Mouse (Mus musculus) cerebellum, adult 8-10 months (tissue): ENCODE results near the gene Arhgap20.

Experiments used
- DNase-seq: peaks from one replicate; pipeline ENCODE4 v3.0.0; 2022

The Arhgap20 gene

DNA sequence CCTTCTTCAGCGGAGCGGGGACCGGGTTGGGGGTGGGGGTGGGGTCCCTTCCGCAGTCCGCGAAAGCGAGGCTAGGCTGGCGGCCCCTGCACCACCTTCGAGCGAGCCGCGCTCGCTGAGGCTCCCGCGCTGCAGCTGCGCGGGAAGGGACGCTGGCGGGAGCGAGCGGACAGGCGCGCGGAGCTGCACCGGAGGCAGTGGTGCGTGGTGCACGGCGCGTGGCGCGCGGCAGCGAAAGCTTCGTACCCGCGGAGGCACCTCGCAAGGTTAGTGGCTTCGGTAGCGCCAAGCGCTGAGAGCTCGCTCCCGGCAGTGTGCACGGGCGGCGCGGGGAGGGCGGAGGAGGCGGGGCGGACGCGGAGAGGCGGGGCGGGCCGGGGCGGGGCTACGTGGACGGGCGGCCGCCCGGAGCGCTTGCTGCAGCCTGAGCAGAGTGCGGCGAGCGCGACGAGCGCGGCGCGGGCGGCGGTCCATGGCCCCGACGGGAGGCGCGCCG lies at the start of gene Arhgap20:
Gene Arhgap20 (plus strand): TSS at position 417 of the 496 bp plus-strand sequence.
- DNase-seq = peak; percentile 83

DNA sequence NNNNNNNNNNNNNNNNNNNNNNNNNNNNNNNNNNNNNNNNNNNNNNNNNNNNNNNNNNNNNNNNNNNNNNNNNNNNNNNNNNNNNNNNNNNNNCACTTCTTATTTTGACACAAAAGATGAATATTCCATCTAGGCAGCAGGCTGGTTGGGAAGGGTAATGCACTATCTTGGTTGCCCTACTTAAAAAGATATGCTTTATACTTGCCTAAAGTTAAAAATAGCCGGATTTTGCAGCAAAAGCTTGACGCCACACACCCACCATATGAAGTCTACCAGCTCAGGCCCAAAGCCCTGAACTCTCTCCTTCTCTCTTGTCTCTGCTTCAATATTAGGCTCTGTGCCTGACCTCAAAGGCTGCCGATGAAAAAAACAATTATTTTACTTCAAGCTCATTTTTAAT lies 46.3 kb upstream of the Arhgap20 start:
- no peak for DNase-seq

DNA sequence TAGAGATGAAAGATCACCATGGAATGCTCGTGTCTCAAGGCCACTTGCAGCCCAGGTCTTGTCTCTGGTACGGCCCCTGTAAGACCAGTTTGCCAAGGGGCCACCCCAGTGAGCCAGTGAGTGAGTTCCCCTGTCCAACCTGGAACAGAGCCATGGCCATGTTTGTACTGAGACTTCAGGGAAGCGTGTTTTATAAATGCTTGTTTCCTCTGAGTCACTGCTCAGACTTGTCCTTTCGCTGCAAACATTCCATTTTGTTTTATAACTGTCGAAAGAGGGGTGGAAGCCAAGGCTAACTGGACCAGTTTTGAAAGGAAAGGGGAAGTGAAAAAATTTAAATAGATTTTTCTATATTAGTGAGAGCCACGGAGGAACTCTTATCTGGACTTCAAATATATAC lies 37.2 kb upstream of the Arhgap20 start:
- no peak for DNase-seq

DNA sequence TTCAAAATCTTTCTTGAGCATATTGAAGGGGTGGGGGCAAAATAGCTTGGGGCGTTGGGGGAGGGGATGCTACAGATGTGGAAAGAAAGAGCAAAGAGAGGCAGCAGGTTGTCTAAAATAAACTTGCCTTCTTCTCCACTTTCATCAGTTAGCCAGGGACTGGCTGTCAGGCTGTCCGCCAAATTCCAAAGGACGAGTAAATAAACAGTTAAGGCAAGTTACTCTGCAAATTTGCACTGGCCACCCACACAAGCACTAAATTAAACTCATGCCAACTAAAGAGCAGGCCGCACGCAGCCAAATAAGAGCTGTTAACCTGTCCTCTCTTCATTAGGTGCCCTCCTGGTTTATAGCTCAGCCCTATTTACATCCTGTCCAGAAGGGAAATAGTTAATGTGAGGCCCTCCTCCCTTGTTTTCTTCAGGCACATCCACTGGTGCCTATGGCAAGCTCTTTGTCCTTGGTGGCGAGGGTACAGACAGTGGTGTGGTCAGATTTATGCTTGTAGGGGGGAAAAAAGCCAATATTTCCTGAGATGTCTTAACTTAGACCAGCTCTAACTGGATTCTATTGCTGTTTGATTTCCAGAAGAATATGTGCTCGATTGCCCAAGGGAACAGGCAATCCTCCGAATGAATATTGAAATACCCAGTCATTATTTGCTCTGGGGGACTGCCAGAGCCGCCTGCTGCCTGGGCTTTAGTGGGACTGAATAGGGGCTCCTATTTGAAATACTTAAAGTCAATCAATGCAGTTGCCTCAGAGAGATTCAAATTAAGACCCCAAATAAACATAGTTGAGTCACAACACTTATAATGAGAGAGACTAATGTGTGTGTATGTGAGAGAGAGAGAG lies 29.7 kb upstream of the Arhgap20 start:
- no peak for DNase-seq

DNA sequence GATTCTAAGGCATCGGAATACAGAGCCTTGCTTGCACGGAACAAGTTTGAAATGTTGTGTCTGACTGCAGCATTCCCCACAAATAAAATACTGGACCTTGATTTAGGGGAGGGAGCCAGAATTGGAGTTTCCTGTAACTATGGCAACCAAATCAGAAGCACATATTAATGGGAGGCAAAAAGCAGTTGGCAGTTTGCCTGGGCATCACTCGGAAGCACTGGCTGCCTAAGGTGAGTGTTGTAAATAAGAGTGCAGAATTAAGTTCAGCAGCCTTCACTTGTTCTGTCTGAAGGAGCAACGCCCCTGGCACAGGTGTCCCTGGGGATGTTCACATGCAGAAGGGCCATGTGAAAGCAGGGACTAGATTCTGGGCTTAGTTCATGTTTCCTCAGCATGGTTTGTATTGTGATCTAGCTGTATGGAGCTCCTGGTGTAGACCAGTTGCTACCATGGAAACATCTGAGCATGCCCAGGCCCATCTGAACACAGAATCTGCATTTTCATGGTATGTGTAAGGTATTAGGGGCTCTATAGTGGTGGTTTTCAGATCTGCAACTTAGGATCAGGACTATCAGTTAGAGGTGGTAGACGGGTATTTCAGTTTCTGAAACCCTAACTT lies 28.3 kb upstream of the Arhgap20 start:
- no peak for DNase-seq

DNA sequence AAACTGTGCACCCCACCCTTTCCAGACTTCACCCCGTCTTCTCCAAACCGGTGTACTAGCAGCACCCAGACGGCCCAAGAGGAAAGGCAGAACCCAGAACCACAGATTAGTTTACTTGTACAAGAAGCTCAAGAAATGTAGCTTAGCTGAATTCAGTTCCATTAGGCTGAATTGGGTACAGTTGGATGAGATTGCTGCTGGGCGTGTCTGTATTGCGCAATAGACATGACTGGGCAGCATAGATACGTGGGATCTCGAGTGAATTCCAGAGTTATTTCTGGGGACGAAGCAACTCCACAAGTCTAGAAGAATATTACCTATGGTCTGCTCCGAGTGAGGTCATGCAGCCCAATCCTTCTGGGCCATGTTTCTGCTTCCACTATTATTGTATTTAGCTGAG lies 26.8 kb upstream of the Arhgap20 start:
- no peak for DNase-seq

DNA sequence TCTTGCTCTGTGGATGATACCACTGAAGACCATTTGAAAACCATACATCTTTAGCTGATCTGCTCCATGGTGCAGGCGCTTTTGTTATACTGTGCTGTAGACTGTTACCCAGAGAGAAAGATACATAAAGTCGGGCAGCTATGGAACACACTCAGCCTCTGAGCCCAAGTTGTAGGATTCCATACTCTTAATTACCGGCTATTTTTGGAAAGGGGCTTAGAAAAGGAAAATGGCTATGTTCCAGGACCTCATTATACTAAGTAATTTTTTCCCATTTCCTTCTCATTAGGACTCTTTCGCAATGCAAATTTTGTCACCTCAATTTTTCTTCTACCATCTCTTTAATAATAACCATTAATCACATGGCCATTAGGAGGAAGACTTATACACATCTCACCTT lies 25.3 kb upstream of the Arhgap20 start:
- DNase-seq = no peak

DNA sequence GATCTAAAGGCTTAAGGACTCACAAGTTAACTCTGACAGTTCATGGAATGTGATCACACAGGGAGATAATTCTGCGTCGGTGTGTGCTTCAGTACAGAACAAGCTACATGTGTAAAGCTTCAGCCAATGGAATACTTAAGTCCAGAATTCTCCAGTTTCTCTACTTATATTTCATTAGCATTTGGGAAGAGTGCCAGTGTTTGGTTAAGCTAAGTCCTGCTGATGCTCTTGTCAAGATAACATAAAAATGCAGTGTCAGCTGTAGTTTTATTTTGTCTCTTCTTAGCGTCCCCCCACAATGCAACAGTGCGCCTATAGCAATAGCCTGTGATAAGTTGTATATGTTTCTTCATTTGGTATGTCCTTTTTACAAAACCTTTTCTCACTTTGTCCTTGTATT lies 15.0 kb upstream of the Arhgap20 start:
- DNase-seq = no peak

DNA sequence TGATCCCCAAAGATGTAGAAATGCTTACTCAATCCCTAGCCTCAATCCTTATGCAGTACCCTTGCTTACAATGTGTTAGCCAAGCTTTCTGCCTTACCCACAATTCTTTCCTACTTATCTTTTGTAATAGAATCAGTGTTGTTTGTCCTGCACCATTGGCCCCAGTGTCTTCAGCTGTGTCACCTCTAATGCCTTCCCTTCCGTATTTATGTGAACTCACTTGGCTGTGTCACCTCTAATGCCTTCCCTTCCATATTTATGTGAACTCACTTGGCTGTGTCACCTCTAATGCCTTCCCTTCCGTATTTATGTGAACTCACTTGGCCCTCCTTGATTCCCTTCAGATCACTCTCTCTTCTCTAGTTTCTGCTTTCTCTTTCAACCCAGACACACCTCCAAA lies 4.1 kb upstream of the Arhgap20 start:
- no peak for DNase-seq

DNA sequence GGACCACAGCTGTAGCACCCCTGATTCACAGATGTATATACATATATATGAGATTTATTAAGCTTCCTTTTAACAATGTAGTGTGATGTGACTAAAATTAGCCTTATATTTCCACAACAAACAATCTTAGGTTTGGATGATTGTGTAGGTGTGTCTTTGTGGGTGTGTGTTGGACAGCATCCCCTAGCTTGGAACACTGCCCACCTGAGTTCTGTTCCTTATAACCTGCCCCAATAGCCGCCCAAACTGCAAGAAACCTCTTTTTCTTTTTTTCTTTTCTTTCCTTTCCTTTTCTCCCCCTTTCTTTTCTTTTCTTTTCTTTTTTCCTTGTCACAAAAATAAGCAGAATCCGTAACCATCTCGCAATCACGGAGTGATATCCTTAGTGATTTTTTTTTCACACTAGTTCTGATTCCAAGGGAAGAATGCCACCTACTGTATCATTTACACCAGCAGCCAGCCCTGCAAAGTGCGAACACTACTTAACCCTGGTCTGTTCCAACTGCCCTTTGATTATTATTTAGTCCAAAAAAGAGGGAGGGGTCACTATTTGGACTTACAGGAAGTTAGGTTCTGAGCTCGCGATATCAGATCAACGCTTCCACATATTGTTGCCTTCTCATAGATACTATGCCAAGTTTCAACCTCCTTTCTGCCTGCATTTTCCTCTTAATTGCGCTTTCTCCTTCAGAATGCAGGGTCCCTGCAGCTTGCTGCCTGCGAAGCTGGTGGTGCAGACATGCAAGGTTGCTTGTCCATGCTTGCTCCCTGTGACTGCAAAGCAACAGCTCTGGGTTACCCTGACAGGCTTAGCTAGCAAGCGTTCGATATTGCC lies 879 bp upstream of the Arhgap20 start:
- no peak for DNase-seq

DNA sequence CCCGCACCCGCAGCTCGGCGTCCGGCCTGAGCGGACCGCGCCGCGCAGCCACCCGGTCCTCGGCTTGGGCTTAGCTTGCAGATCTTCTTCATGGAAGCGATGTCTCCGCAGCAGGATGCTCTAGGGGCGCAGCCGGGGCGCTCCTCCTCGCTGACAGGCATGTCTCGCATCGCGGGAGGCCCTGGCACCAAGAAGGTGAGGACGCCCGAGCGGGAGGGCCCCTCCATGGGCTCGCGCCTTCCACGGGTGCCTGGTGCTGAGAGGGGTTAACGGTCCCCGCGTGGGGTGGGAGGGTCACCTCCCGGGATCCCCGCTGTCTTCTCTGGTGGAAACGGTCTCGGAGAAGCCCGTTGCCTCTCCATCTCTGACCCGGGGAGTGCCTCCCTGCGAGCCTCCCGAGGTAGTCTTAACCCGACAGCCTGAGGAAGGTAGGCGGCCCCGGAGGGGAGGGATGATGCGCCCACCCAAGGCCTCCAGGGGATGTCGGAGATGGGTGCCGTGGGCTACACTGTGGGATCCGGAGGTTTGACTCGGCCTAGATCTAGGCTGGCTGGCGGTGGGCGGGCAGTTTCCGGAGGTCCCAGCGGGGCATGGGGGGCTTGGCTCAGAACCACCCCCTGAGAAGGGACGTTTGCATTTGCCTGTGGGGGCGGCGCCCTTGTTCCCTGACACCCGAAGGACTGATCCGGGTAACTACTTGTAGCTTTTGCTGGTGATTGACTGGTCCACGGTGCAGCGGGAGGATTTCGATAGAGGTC lies 459 bp downstream of the Arhgap20 start:
- peak; percentile 54 for DNase-seq

DNA sequence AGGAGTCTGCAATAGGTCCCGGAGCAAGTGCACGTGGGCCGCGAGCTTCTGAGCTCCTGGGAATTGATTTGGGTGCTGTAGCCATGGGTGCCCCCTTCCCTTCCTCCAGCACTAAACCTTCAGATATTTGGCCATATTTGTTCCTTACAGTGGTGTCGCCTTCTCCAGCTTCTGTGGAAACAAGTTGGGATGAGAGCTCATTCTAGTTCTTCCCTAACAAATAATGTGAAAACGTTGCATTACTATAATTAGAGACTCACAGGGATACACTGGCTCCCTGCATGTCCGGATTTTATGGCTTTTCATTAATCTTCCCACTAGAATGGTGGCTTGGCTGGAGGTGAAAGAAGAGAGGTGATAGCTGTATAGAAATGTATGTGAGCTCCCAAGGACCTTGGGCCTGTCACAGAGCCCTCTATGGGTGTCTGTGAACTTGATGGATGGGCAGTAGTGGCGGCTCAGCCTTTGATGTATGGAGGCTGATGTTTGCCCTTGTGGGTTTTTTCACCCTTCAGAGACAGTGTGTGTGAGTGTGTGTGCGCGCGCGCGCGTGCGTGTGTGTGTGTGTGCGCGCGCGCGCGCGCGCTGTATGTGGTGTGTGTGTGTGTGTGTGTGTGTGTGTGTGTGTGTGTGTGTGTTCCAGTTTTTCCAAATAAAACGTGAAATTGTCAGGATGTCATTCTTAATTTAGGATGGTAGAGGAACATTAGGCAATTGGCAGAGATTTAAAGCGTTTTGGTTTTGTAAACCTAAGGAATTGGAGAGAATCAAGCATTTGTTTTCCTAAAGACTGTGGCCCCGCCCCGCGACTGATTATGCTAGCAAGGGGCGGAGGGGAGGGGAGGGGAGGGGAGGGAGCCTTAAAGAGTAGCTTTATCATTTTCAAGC lies 1.3 kb downstream of the Arhgap20 start:
- DNase-seq = peak; percentile 56

DNA sequence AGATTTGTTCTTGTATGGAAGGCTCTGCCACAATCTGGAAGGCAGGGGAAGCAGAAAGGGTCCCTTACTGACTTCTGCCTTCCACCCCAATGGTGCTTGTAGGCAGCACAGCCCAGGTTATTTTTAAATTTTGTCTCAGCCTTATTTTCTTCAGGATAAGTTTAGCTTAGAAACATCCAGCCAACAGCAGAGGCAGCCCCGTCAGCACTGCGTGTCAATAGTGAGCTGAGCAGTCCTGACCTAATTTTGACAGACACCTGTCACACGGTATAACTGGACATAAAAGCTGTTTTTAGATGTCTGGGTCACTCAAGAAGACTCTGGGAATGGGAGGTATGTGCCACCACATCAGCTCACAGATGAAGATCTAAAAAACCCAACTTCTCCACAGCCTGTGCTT lies 9.1 kb downstream of the Arhgap20 start:
- no peak for DNase-seq

DNA sequence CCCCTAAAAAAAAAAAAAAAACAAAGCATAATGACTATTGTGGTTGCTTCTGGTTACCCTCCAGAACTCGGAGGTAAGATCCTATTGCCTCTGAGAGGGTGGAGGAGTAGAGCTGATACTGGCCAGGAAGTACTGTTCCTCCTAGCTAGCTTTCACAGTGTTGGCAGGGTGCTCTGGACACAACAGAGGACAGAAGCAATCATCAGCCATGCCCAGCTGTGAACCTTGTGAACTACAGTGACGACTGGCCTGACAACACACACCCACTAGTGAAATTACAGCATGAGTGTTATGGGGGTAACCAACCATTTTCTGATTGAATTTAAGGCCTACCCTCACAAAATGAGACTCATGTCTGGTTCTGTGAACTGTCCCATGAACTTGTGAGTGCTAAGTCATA lies 11.3 kb downstream of the Arhgap20 start:
- DNase-seq = no peak

DNA sequence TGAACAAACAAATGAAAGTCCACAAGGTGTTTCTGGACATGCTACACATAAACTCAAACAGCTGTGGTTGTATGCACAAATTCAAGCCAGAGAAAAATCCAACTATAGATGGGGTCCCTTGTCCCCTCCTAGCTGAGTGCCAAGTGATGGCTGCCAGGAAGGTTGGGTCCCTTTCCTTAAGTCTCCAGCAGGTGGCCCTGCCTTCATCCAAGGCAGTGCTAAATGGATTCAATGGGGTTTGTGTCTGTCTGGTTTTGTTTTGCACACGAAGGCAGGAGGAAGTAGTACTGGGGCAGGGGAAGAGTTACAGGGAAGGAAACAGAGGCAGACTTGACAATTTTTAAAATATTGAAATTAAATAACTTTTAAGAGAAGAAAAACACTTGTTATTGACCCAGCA lies 12.0 kb downstream of the Arhgap20 start:
- DNase-seq = no peak

DNA sequence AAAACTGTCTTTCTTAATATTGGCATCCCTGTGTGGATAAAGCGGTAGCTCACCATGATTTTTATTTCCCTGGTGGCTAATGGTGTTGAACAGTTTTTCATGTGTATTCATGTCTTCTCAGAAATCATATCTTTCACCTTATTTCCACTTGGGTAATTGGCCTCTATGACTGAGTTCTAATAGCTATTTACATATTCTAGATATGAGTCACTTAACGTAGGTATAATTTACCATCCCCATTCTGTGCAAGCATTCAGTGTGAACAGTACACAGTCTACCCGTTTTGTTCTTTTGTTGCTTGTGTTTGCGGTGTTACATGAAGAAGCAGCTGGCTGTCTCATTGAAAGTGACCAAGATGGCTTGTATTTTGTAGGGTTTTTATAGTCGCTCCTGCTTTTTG lies 14.1 kb downstream of the Arhgap20 start:
- DNase-seq = no peak

DNA sequence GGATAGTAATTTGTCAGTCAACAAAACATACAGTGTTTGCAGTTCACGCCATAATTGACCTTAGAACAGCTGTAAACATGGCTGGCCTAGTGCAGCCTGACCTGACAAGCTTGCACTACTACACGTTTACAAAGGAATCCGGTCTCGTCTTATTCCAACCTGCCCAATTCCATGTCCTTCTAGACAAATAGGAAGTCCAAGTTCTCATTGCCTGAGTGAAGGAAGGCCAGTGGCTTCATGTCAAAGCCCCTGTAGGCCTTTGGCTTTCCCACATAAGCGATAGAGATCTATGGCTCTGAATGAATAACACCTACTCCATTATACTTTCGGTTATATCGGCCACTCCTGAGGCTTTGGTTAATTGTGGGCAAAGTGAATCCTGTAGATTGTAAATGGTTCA lies 16.0 kb downstream of the Arhgap20 start:
- DNase-seq = no peak

DNA sequence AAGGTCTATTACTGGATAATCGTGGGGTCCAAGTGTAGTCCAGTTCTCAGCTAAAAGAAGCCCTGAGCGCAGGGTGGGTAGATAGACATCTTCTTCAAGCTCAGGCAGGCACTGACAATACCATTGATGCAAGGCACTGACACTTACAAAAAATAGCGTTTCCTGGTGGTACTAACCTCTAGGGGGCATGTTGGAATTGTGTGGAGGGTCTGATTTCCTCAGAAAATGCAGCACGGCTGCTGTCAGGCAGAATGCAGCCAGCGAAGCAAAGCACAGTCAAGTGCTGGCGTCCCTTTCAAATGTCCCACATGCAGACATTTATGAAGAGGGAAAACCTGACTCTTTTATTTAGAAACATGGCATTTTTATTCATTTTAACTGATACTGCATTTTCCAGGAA lies 22.2 kb downstream of the Arhgap20 start:
- no peak for DNase-seq

DNA sequence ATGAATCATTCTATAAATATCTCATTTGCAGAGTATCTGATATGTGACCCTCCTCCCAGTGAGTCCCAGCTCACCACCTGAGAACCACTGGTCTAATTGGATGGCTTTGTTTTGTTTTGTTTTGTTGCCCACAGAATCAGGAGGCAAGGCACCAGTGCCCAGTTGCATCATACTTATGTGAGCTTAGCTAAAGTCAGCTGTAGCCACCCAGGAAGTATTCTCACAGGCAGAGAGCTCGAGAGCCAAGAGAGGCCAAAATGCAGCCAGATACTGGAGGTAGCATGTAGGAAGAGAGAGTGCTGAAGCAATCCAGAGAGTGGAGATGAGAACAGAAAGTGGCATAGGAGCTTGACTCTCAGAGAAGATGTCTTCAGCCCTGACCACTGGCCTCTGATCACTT lies 23.3 kb downstream of the Arhgap20 start:
- no peak for DNase-seq

DNA sequence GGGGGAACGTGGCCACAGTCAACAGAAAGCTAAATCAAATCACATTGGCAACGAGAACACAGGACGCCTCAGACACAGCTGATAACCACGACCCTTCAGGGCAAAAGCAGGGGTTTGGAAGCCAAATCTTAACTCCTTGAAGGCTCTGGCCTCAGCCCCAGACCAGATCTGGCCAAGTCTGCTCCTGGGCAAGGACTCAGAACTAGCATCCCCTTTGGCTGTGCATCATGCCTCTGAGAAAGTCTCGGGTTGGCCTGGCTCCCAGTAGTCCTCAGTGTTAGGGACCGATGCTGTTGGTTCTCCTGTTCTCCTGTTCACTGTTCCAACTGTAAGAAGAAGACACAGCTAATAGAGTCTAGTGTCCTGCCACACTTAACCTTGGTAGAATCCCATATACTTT lies 30.1 kb downstream of the Arhgap20 start:
- peak; percentile 29 for DNase-seq

DNA sequence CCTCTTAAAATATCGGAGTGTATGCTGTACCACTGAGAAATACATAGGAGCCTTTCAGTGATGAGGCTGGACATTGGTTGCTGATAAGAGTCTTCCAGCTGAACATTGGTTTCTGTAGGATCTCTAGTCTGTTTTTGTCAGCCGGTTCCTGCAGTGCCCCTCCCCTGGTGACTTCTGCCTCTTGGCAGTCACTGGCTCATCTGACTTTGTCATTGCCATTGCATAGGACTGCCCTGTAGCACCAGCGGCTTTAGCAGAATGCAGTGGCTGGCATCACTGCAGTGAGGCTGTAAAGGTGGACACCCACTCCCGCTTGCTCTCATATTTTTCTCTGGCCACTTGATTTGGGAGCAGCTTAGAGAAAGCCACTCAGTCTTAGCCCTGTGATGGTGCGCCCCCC lies 33.1 kb downstream of the Arhgap20 start:
- no peak for DNase-seq

DNA sequence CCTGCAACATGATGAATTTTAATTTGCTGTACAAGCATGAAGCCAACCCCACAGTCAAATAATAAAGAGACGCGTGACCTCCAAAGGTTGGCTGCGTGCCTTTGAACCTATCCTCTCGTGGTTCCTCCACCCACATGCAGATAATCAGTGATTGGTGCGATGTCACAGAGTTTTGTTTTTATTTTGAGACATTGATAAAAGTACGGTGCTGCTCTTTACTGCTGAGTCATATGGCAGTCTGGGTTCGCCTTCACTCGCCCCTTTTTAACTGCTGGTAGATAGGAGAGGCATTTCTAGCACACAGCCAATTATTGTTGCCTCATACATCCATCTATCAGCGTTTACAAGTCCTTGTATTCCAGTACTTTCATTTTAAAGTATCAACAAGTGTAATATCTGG lies 34.0 kb downstream of the Arhgap20 start:
- DNase-seq = no peak
